Mouse (Mus musculus): ENCODE measurements around the gene Tmub1.

DNA sequence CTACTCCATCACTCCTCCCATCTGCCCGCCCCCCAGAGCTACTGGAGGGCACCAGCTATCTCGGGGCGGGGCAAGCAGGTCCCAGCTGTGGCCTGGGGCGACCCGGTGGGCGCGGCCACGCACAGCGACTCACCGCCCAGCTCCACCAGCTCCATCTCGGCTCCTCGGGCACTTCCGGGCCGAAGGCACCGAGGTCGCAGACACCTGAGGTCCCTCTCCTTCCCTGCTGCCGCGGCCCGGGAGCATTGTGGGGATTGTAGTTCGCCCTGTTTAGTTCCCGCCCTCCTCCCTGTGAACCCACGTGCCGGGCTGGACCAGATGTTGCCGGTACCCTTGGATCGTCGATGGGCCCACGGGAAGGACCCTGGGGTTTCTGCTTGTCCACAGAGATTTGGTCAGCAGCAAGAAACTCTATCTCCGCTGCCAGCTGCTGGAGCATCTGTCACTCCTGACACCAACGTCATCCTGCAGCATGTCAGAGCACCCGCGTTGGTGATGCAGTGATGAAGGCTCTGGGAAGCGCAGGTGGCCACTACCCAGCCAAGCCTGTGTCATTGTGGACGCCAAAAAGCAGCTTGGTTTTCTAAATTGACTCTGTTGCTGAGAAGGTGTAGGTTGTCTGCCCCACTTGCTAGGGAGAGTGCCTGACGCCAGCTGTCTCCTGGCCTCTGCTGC is at the start of gene Tmub1:
- no peak for TF ChIP-seq EP300 (IDR thresholded peaks at IDR 0.05; ENCODE audit: low read depth)
- TF ChIP-seq CTCF (IDR thresholded peaks at IDR 0.05; ENCODE audit: low read depth): no peak
